Mouse (Mus musculus): Measurements from ENCODE around the gene Hist1h4c. TPM values are rescaled to one million over a fixed set of nuclear protein-coding genes. Genes with fewer than 3 reads are reported as not detected.

The Hist1h4c gene
- polyA plus RNA-seq, 1 experiment from 2014 or later: 8.6 TPM

GRCm38 (mm10) chr13:23740256-23740840 lies 42.1 kb upstream of the Hist1h4c start:
- ATAC-seq (ENCODE audit: low read depth) (no peak), DNase-seq (no peak)
- H3K4me3 ChIP-seq (replicated peaks): peak overlapping the region; percentile 65
- no peaks in the 10 kb centered on the region for H3K27me3 ChIP-seq
- H3K4me2 ChIP-seq: peak overlapping the region; percentile 82
- H3K27ac ChIP-seq: peak overlapping the region; percentile 100
- H3K9ac ChIP-seq: peak overlapping the region; percentile 92
- 16% methylated on average over 13 of the region's 13 CpGs for WGBS (ENCODE audit: insufficient replicate concordance)
- peaks cover 43% of the 10 kb centered on the region for H3K4me1 ChIP-seq (replicated peaks)
- no peaks in the 10 kb centered on the region for H3K9me3 ChIP-seq (replicated peaks)
- no peaks in the 10 kb centered on the region for H3K36me3 ChIP-seq

- H3K36me3 ChIP-seq: no peaks in the 10 kb centered on the region
- H3K27ac ChIP-seq: peak overlapping the region; percentile 100
- peak overlapping the region; percentile 65 for H3K4me3 ChIP-seq (replicated peaks)
- H3K4me1 ChIP-seq (replicated peaks): peaks cover 43% of the 10 kb centered on the region
- ATAC-seq (ENCODE audit: low read depth): no peak
- H3K27me3 ChIP-seq: no peaks in the 10 kb centered on the region
- no peak for DNase-seq
- under 1% methylated on average over 14 of the region's 14 CpGs for WGBS (ENCODE audit: insufficient replicate concordance)
- H3K9ac ChIP-seq: peak overlapping the region; percentile 92
- H3K9me3 ChIP-seq (replicated peaks): no peaks in the 10 kb centered on the region
- H3K4me2 ChIP-seq: peak overlapping the region; percentile 82
Measured at GRCm38 (mm10) chr13:23739922-23740252, 41.6 kb upstream of the Hist1h4c start.

GRCm38 (mm10) chr13:23739069-23739921 lies 41.0 kb upstream of the Hist1h4c start:
- DNase-seq (peak; percentile 89), ATAC-seq (ENCODE audit: low read depth) (peak; percentile 85)
- peak overlapping the region; percentile 82 for H3K4me2 ChIP-seq
- WGBS (ENCODE audit: insufficient replicate concordance): under 1% methylated on average over 39 of the region's 39 CpGs
- H3K27me3 ChIP-seq: no peaks in the 10 kb centered on the region
- H3K27ac ChIP-seq: peak overlapping the region; percentile 100
- no peaks in the 10 kb centered on the region for H3K9me3 ChIP-seq (replicated peaks)
- no peaks in the 10 kb centered on the region for H3K36me3 ChIP-seq
- H3K4me1 ChIP-seq (replicated peaks): peaks cover 40% of the 10 kb centered on the region
- peak overlapping the region; percentile 65 for H3K4me3 ChIP-seq (replicated peaks)
- peak overlapping the region; percentile 92 for H3K9ac ChIP-seq

GRCm38 (mm10) chr13:23738677-23739068 lies 40.4 kb upstream of the Hist1h4c start, which contains the start of gene Hist1h1c:
TSS of gene Hist1h1c (plus strand) at chr13:23738808.
- Histone ChIP-seq H3K4me2 (peak within 1 kb of the TSS; percentile 82), H3K27ac (peak within 1 kb of the TSS; percentile 100), H3K9me3 (replicated peaks) (no peaks in the 10 kb centered on the region), H3K4me1 (replicated peaks) (peaks cover 35% of the 10 kb centered on the region), H3K36me3 (no peaks in the 10 kb centered on the region), H3K9ac (peak within 1 kb of the TSS; percentile 92), H3K27me3 (no peaks in the 10 kb centered on the region), H3K4me3 (replicated peaks) (peak within 1 kb of the TSS; percentile 65)
- under 1% methylated on average over 38 of the region's 38 CpGs for WGBS (ENCODE audit: insufficient replicate concordance)
- peak; percentile 95 for DNase-seq
- ATAC-seq (ENCODE audit: low read depth): peak; percentile 79

- DNase-seq (no peak), ATAC-seq (ENCODE audit: low read depth) (no peak)
- Histone ChIP-seq H3K27ac (peak overlapping the region; percentile 100), H3K4me1 (replicated peaks) (peaks cover 31% of the 10 kb centered on the region), H3K4me2 (peak overlapping the region; percentile 82), H3K36me3 (no peaks in the 10 kb centered on the region), H3K27me3 (no peaks in the 10 kb centered on the region), H3K9ac (peak overlapping the region; percentile 92), H3K9me3 (replicated peaks) (no peaks in the 10 kb centered on the region), H3K4me3 (replicated peaks) (peak overlapping the region; percentile 65)
- WGBS (ENCODE audit: insufficient replicate concordance): 18% methylated on average over 4 of the region's 4 CpGs
Measured at GRCm38 (mm10) chr13:23738041-23738440, 39.8 kb upstream of the Hist1h4c start.

- no peak overlapping the region for H3K4me3 ChIP-seq (replicated peaks)
- H3K4me2 ChIP-seq: no peak overlapping the region
- 86% methylated on average over 5 of the region's 5 CpGs for WGBS (ENCODE audit: insufficient replicate concordance)
- H3K4me1 ChIP-seq (replicated peaks): peaks cover 24% of the 10 kb centered on the region
- peak overlapping the region; percentile 100 for H3K27ac ChIP-seq
- DNase-seq (no peak), ATAC-seq (ENCODE audit: low read depth) (no peak)
- H3K27me3 ChIP-seq: no peaks in the 10 kb centered on the region
- no peaks in the 10 kb centered on the region for H3K36me3 ChIP-seq
- no peaks in the 10 kb centered on the region for H3K9me3 ChIP-seq (replicated peaks)
- peak overlapping the region; percentile 17; the same call in 1 of the 2 replicates for H3K9ac ChIP-seq
Measured at GRCm38 (mm10) chr13:23737091-23737490, 38.8 kb upstream of the Hist1h4c start.

- no peak for DNase-seq
Measured at GRCm38 (mm10) chr13:23732156-23732804, 34.0 kb upstream of the Hist1h4c start.

GRCm38 (mm10) chr13:23730479-23730878 lies 32.2 kb upstream of the Hist1h4c start:
- DNase-seq (no peak), ATAC-seq (ENCODE audit: low read depth) (peak; percentile 62; the same call in 1 of the 2 replicates)
- H3K9me3 ChIP-seq (replicated peaks): no peaks in the 10 kb centered on the region
- no peak overlapping the region for H3K4me2 ChIP-seq
- H3K9ac ChIP-seq: no peak overlapping the region
- no peaks in the 10 kb centered on the region for H3K27me3 ChIP-seq
- H3K4me1 ChIP-seq (replicated peaks): peaks cover 37% of the 10 kb centered on the region
- H3K36me3 ChIP-seq: no peaks in the 10 kb centered on the region
- H3K27ac ChIP-seq: no peak overlapping the region
- H3K4me3 ChIP-seq (replicated peaks): no peak overlapping the region
- WGBS (ENCODE audit: insufficient replicate concordance): 53% methylated on average over 8 of the region's 8 CpGs

More at GRCm38 (mm10) chr13:23732156-23732804, 34.0 kb upstream of the Hist1h4c start:
- Histone ChIP-seq H3K27ac (no peak overlapping the region), H3K9me3 (replicated peaks) (no peaks in the 10 kb centered on the region), H3K4me1 (replicated peaks) (peaks cover 37% of the 10 kb centered on the region), H3K4me2 (no peak overlapping the region), H3K36me3 (no peaks in the 10 kb centered on the region), H3K9ac (no peak overlapping the region), H3K4me3 (replicated peaks) (no peak overlapping the region), H3K27me3 (no peaks in the 10 kb centered on the region)
- WGBS (ENCODE audit: insufficient replicate concordance): 24% methylated on average over 8 of the region's 8 CpGs
- no peak for ATAC-seq (ENCODE audit: low read depth)

GRCm38 (mm10) chr13:23729706-23730105 lies 31.5 kb upstream of the Hist1h4c start:
- ATAC-seq (ENCODE audit: low read depth) (peak; percentile 5; the same call in 1 of the 2 replicates), DNase-seq (no peak)
- Histone ChIP-seq H3K9ac (peak overlapping the region; percentile 9; the same call in 1 of the 2 replicates), H3K9me3 (replicated peaks) (no peaks in the 10 kb centered on the region), H3K4me2 (no peak overlapping the region), H3K27me3 (no peaks in the 10 kb centered on the region), H3K4me1 (replicated peaks) (peaks cover 43% of the 10 kb centered on the region), H3K4me3 (replicated peaks) (no peak overlapping the region), H3K27ac (peak overlapping the region; percentile 21; the same call in 1 of the 2 replicates), H3K36me3 (no peaks in the 10 kb centered on the region)
- 81% methylated on average over 5 of the region's 5 CpGs for WGBS (ENCODE audit: insufficient replicate concordance)

- no peak for DNase-seq
- Histone ChIP-seq H3K27ac (peak overlapping the region; percentile 10; the same call in 1 of the 2 replicates), H3K4me1 (replicated peaks) (peaks cover 49% of the 10 kb centered on the region), H3K36me3 (no peaks in the 10 kb centered on the region), H3K9ac (0 out of 2 replicates have a peak overlapping the region, but pooled peaks have one; percentile 9), H3K9me3 (replicated peaks) (no peaks in the 10 kb centered on the region), H3K27me3 (no peaks in the 10 kb centered on the region), H3K4me3 (replicated peaks) (no peak overlapping the region), H3K4me2 (peak overlapping the region; percentile 35; the same call in 1 of the 2 replicates)
- ATAC-seq (ENCODE audit: low read depth): no peak
- 49% methylated on average over 9 of the region's 9 CpGs for WGBS (ENCODE audit: insufficient replicate concordance)
Measured at GRCm38 (mm10) chr13:23729192-23729525, 30.9 kb upstream of the Hist1h4c start.

Data from liver, embryonic 13.5 days (tissue).